Mouse (Mus musculus) erythroid progenitor cell, adult 5-6 weeks (primary cell): ENCODE measurements around the gene Ccdc134. TPM values are rescaled to one million over a fixed set of nuclear protein-coding genes. Genes with fewer than 3 reads are reported as not detected.

Experiments used
- ATAC-seq: replicated peaks from 2 replicates; pipeline ENCODE4 v1.8.0; 2016; ENCODE audit warnings: moderate number of reproducible peaks, mild to moderate bottlenecking, moderate TSS enrichment, inconsistent platforms; ENCODE audit not compliant: poor library complexity, low FRiP score, severe bottlenecking
- total RNA-seq, 2 experiments: library from RNA; stranded (forward) in 1 of 2; stranded (reverse) in 1 of 2; fragments of 150-400 nt in 1 of 2; fragments of 186-747, 209-891 nt in 1 of 2; gene quantifications; 2 replicates each; pipeline versions ENCODE4 v1.2.3 to v1.2.4; 2015 to 2017; ENCODE audit warnings: low replicate concordance in 2 of 2

The Ccdc134 gene
- total RNA-seq, 2 experiments from 2014 or later: 2.9 to 5.5 TPM

DNA sequence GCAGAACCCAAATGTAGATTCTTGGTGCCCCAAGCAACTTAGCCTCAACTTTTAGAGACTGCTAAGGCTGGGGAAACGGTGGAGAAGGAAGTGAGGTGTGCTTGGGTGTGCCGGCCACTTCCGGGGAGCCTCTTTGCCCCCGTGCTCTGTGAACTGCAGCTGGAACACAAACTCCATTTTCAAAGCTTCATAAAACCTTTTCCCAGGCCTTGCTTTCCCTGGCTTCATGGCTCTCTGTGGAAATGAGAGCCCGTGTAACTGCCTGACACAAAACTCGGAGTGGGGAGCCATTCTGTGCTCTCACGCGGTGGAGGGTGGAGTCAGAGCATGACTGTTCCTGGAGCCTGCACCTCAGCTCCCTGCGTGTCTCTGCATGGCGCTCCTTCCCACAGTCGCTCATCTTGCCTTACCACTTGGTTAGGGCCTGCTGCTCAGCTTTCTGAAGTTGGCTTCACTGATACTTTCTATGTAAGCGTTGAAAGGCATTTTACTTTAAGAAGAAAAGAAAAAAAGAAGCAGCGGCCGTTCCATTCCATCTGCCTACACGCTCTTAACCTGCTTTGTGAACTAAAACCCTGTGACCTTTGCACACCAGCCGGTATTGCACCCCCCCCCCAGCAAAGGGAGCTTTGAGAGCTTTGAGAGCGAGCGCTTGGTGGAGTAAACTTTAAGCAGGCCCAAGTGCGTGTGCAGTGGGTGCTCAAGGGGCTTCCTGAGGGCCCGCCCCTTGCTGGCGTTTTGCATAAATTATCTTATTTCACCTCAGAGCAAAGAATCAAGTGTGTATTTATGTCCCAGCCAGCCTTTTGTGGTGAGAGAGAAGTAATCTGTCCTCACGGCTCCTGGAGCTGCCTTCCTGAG lies 38.7 kb downstream of the Ccdc134 start:
- ATAC-seq: peak; percentile 65

DNA sequence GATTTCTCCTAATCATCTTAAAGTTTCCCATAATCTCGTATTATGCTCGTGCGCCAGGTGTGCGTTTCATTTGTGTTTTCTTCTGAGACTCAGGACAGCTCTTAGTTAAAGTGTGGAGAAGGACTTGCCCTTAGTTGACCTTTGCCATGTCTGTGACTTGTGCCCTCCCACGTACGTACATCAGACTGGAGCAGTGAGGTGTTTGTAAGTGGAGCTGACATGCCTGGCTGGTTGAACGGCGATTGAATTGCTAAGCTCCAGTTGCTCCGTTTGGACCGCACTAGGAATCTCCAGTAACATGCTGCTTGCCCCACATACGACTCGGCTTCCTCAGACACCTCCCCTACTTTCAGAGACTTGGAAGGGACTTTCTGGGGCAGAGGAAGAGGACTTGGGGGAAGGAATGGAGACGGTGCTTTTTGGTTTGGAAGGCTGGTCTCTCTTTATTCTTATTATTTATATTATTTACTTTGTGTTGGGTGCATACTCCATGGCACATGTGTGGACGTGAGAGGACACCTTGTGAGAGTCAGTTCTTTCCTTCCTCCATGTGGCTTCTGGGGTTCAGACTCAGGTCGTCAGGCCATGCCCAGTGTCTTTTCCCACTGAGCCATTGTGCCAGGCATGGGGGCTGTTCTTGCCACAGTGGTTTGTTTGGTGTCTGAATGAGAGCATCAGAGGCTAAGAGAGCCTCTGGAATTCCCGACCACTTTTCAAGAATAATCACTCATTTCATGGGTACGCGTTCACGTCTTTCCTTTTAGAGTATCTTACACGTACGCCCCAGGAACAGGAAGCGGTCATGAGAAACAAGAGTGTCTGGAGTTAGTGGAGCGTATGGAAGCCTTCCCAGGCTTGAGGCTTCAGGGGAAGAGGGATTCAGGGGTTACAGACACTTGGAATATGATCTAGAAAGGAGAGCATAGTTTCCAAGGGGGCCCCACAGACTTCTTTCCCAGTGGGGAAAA lies 39.8 kb downstream of the Ccdc134 start:
- ATAC-seq: no peak

DNA sequence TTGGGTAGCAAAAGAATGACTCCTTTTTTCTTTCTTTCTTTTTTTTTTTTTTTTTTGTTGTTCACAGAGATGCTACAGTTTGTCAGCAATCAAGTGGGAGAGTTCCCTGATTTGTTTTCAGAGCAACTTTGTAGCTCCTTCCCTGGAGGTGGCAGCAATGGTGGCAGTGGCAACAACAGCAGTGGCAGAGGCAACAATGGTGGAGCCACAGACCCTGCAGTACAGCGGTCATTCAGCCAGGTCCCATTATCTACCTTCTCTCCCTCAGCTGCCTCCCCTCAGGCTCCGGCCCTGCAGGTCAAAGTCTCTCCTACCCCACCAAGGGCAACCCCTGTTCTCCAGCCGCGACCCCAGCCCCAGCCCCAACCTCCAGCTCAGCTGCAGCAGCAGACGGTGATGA lies 41.9 kb downstream of the Ccdc134 start:
- ATAC-seq: no peak

DNA sequence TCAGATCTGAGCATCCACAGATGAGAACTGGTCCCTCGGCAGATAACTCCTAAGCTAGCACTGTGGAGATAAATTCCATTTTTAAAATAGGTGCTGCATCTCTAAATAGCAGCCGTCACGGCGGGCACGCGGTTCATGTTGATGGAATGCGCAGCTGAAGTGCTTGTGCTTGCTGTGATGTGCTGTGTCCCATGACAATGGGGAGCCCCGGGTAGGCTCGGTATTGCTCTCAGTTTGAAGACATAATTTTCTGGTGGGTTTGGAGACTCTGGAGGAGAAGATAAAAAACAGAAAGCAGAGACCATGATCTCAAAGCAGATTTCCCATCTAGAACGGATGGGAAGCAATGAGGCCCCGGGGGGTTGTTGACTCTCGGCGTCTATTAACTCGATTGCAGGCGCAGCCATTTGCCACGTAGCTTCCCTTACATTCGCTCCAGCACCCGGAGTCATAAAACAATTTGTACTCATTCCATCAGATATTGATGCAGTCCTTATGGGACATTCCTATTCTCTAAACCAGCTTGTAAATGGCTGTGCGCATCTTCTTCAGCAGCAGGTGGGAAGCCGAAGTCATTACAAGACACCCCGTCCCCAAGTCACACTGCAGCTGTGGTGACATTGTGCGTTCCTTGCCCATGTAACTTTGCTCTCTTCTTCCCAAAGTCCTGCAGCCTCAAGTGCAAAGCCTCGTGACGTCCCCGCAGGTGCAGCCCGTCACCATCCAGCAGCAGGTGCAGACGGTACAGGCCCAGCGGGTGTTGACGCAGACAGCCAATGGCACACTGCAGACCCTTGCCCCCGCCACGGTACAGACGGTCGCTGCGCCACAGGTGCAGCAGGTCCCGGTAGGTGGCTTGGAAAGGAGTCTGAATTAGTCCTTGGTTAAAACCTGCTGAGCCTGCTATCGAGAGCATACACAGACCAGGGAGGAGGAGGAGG lies 43.0 kb downstream of the Ccdc134 start:
- ATAC-seq: no peak

DNA sequence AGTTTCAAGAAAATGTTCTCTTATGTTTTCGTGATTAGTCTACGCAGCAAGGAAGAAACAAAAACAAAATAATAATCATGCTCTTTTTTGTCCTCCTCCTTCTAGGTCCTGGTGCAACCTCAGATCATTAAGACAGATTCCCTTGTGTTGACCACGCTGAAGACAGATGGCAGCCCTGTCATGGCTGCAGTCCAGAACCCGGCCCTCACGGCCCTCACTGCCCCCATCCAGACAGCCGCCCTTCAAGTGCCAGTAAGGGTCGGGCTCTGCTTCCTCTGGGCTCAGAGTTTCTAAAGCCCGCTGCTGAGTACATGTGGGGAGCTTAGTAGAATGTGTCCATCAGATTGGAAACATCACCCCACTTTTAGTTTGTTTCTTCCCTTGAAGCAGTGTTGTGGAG lies 44.9 kb downstream of the Ccdc134 start:
- no peak for ATAC-seq

- no peak for ATAC-seq
Measured at GRCm38 (mm10) chr15:82175091-82175490, 47.4 kb downstream of the Ccdc134 start.

- no peak for ATAC-seq
Measured at GRCm38 (mm10) chr15:82177743-82178290, 50.1 kb downstream of the Ccdc134 start.

- ATAC-seq: peak; percentile 39
Measured at GRCm38 (mm10) chr15:82181131-82181530, 53.4 kb downstream of the Ccdc134 start.

- no peak for ATAC-seq
Measured at GRCm38 (mm10) chr15:82182311-82182710, 54.6 kb downstream of the Ccdc134 start.

- ATAC-seq: no peak
Measured at GRCm38 (mm10) chr15:82183596-82183995, 55.9 kb downstream of the Ccdc134 start.

DNA sequence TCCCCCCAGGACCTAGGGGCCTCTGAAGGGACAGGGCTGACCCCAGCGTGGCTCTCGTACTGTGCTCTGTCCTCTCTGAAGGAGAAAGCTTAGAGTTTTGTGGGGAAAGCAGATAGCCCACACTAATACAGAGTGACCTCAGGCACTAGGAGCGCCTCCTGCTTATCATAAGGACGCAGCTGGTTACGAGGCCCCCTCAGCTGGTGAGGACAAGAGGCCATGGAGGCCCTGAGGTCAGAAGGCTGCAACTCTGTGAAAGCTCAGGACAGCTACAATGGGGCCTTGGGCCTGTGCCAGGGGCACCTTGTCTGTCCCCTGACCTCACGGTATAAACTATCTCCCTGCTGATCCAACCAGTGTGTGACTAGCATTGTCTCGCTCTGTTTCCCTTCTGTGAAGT lies 56.5 kb downstream of the Ccdc134 start:
- ATAC-seq: peak; percentile 74

DNA sequence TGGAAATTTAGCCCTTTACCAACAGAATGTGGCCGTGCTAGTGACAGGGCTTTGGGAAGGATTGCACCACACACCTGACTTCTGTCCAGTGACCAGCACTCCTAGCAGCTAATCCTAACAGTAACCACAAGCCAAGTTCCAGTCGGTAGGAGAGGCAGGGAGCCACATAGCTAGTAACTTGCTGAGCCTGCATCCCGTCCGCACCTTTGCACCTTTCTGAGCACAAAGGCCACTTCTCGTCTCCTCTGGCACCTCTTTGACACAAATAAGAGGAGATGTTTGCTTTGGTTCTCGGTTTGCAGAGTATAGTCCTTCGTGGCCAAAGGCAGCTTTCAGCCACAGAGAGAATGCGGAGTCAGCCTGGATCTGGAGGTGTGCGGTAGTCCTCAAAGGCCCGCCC lies 56.9 kb downstream of the Ccdc134 start:
- ATAC-seq: no peak

DNA sequence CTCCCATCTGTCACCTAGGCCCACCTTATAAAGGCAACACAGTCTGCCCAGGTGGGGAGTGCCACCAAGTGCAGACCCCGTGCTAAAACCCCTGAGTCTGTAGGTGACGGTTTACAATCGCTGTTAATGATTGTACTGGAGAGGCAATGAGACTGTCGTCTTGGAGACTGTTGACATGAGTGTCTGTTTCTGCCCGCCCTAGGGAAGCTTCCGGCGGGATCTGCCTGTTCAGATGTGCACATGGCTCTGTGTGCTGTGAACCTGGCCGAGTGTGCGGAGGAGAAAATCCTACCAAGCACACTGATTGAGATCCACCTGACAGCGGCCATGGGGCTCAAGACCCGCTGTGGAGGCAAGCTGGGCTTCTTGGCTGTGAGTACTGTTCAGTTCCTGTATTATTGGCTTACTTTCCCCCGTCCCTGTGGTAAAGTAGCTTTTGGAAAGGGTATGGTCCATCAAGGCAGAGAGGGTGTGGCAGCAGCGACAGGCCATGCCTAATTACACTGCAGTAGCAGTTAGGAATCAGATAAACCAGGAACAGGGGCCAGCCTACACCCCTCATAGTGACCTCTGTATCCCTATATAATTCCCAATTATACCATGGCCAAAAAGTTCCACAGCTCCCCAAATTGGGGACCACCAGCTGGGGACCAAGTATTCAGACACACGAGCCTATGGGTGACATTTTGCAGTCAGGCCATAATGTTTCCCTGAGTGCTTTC lies 57.5 kb downstream of the Ccdc134 start:
- no peak for ATAC-seq

DNA sequence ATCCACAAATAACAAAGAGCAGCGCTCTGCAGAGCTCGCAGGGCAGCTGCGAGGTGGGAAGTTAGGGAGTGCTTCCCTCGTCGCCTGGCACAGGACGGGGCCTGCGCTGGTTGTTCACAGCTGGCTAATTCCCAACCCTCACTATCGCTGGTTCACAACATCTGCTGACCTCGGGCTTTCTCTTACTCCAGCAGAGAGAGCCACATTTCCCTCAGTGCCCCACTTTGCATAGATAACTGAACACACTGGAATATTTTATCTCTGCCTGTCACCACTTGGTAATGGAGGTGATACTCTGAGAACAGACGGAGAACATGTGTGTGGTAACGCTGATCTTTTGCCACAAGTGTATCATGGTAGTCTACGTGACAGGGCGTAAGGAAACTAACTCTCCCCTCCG lies 58.4 kb downstream of the Ccdc134 start:
- peak; percentile 64 for ATAC-seq

DNA sequence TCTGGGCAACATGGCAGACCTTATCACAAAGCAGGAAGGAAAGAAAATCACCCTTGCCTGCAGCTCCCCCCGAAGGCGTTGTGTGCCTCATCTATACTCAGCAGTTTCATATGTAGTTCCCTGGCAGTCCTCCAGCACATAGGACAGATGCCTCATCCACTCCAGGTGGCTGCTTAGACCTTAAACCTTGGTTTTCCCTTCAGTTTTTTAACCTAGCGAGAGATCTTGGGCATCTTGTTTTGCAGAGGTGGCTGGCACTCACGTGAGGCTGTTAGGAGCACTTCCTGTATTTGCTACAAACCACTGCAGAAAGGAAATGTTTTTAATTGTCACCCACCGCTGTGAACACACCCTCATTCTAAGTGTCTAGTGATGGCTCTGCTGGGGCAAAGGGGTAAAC lies 59.2 kb downstream of the Ccdc134 start:
- ATAC-seq: 0 out of 2 replicates have a peak, but pooled peaks have one; percentile 8

- no peak for ATAC-seq
Measured at GRCm38 (mm10) chr15:82187401-82187800, 59.7 kb downstream of the Ccdc134 start.

GRCm38 (mm10) chr15:82187924-82188323 lies 60.2 kb downstream of the Ccdc134 start:
- no peak for ATAC-seq

GRCm38 (mm10) chr15:82188481-82189240 lies 60.9 kb downstream of the Ccdc134 start:
- ATAC-seq: no peak
